Mouse (Mus musculus): Measurements from ENCODE around the gene Luzp1. TPM values are rescaled to one million over a fixed set of nuclear protein-coding genes. Genes with fewer than 3 reads are reported as not detected.

The Luzp1 gene
- 6.0 TPM for polyA plus RNA-seq (2017; shearing (Covaris generic))

GRCm38 (mm10) chr4:136469371-136469903 is at the start of gene Luzp1:
Gene Luzp1, plus strand, starts transcription at chr4:136469761.

GRCm38 (mm10) chr4:136423224-136423623 is 46.3 kb upstream of the Luzp1 start, which contains the start of gene Htr1d:
Gene Htr1d, plus strand, starts transcription at chr4:136423524.

GRCm38 (mm10) chr4:136462086-136462838 is 7.3 kb upstream of the Luzp1 start, which contains the start of gene 6030445D17Rik:
Gene 6030445D17Rik, plus strand, starts transcription at chr4:136462250.

GRCm38 (mm10) chr4:136602568-136602967 is 133.0 kb downstream of the Luzp1 start, which contains the start of gene Kdm1a:
Gene Kdm1a, minus strand, starts transcription at chr4:136602723.

Other genes with a start within 250 kb of the Luzp1 start
- gene Tcea3, start 222.0 kb upstream of the Luzp1 start, polyA plus RNA-seq (2017; shearing (Covaris generic)) = 0.85 TPM
- 20.4 TPM for gene Zfp46, start 185.1 kb upstream of the Luzp1 start, polyA plus RNA-seq (2017; shearing (Covaris generic))
- gene Hnrnpr, start 158.8 kb upstream of the Luzp1 start, polyA plus RNA-seq (2017; shearing (Covaris generic)) = 141 TPM
- gene Htr1d, start 46.2 kb upstream of the Luzp1 start, polyA plus RNA-seq (2017; shearing (Covaris generic)) = not detected
- not detected for gene 6030445D17Rik, start 7.5 kb upstream of the Luzp1 start, polyA plus RNA-seq (2017; shearing (Covaris generic))
- 8.3 TPM for gene Kdm1a, start 133.0 kb downstream of the Luzp1 start, polyA plus RNA-seq (2017; shearing (Covaris generic))
- not detected for gene Tex46, start 140.7 kb downstream of the Luzp1 start, polyA plus RNA-seq (2017; shearing (Covaris generic))
- 0.13 TPM for gene Lactbl1, start 152.9 kb downstream of the Luzp1 start, polyA plus RNA-seq (2017; shearing (Covaris generic))

Measured in inflammation-experienced regulatory T-cells, adult 16 weeks (primary cell).